Mouse (Mus musculus) C2C12 (cell line): ENCODE data around the gene Ttbk2.

Source experiments
- CTCF ChIP-seq: IDR thresholded peaks from one replicate; pipeline ENCODE4 v1.5.1; 2011; ENCODE audit not compliant: control insufficient read depth, insufficient read depth, insufficient read length
- MYOG ChIP-seq: IDR thresholded peaks from one replicate; pipeline ENCODE4 v1.6.1; 2011; ENCODE audit not compliant: control insufficient read depth, insufficient read length; ENCODE audit errors: extremely low read depth
- USF1 ChIP-seq: IDR thresholded peaks from one replicate; pipeline ENCODE4 v1.6.1; 2011; ENCODE audit warnings: low read depth, mild to moderate bottlenecking, control low read depth, moderate library complexity

DNA sequence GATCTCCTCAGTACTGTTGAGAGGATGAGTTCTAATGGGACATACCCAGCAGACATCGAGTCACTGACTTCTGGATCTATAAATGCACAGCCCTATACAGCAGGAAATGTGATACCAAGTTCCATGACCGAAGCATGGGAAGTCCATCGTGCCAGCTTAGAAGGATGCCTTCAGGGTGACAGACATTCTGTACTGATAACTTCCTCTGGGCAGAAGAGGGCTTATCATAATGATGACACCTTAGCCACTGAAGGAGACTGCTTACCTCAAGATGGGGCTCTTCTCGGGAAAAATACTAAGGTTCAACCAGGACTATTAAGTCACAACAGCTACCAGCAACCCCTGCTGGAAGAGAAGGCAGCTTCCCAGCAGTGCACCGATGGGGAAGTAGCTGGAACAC lies 152.6 kb downstream of the Ttbk2 start:
- TF ChIP-seq CTCF (no peak), USF1 (no peak), MYOG (no peak)
